Mouse (Mus musculus): ENCODE measurements around the gene Gm37240. TPM values are rescaled to one million over a fixed set of nuclear protein-coding genes. Genes with fewer than 3 reads are reported as not detected.

The Gm37240 gene
- polyA plus RNA-seq, 1 experiment = 1.9 TPM

DNA sequence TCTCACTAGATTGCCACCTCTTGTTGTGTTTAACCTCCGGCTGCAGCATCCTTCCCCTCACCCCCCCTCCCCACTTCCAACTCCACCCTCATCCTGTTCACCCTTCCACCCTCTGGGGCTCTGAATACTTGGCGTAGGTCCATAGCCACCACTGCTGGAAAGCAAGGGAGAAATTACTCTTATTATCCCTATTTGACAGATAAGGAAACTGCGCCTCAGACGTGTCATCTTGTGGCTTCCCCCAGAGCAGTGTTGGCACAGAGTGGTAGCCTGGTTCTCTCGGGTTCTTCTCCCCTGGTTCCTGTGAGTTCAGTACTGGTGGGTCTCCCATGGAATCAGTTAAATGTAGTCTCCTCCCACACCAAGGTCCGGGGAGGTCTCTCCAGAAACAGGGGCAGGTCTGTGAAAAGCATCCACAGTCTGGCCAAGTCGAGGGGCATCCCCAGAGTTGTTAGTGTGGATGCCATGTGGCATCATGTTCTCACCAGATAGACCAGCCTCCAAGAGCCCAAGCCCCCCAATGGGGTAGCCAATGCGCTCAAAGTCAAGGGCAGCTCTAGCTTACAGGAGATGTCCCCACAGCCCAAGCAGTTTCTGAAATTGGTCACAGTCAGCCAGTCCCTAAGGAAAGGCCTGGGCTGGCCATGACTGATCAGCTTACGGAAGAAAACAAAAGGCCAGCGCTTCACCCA, 1419.8 kb downstream of the Gm37240 start:
- Histone ChIP-seq H3K4me3 (ENCODE audit: insufficient read depth, low read length) (no peak overlapping the region), H3K4me1 (ENCODE audit: control insufficient read depth, insufficient read depth, low read length) (peaks cover 5% of the 10 kb centered on the region), H3K27ac (ENCODE audit: insufficient read depth, low read length) (no peak overlapping the region)
- no peak for TF ChIP-seq POLR2A (IDR thresholded peaks at IDR 0.05; ENCODE audit: low read depth, low read length)

GRCm38 (mm10) chr3:84465822-84466500, 1421.4 kb downstream of the Gm37240 start:
- Histone ChIP-seq H3K4me3 (ENCODE audit: insufficient read depth, low read length) (no peak overlapping the region), H3K4me1 (ENCODE audit: control insufficient read depth, insufficient read depth, low read length) (peaks cover 11% of the 10 kb centered on the region), H3K27ac (ENCODE audit: insufficient read depth, low read length) (no peak overlapping the region)
- no peak for TF ChIP-seq POLR2A (IDR thresholded peaks at IDR 0.05; ENCODE audit: low read depth, low read length)
- no peak for TF ChIP-seq CTCF (IDR thresholded peaks at IDR 0.05; ENCODE audit: borderline replicate concordance, insufficient read depth, low read length)

GRCm38 (mm10) chr3:84461687-84462086, 1425.6 kb downstream of the Gm37240 start:
- no peak overlapping the region for H3K27ac ChIP-seq (ENCODE audit: insufficient read depth, low read length)
- no peak overlapping the region for H3K4me3 ChIP-seq (ENCODE audit: insufficient read depth, low read length)
- peaks cover 6% of the 10 kb centered on the region for H3K4me1 ChIP-seq (ENCODE audit: control insufficient read depth, insufficient read depth, low read length)
- TF ChIP-seq CTCF (IDR thresholded peaks at IDR 0.05; ENCODE audit: borderline replicate concordance, insufficient read depth, low read length) (no peak), POLR2A (IDR thresholded peaks at IDR 0.05; ENCODE audit: low read depth, low read length) (no peak)

- Histone ChIP-seq H3K4me1 (ENCODE audit: control insufficient read depth, insufficient read depth, low read length) (peaks cover 6% of the 10 kb centered on the region), H3K27ac (ENCODE audit: insufficient read depth, low read length) (no peak overlapping the region), H3K4me3 (ENCODE audit: insufficient read depth, low read length) (no peak overlapping the region)
- TF ChIP-seq CTCF (IDR thresholded peaks at IDR 0.05; ENCODE audit: borderline replicate concordance, insufficient read depth, low read length) (no peak), POLR2A (IDR thresholded peaks at IDR 0.05; ENCODE audit: low read depth, low read length) (no peak)
Measured at GRCm38 (mm10) chr3:84460952-84461351, 1426.4 kb downstream of the Gm37240 start.

DNA sequence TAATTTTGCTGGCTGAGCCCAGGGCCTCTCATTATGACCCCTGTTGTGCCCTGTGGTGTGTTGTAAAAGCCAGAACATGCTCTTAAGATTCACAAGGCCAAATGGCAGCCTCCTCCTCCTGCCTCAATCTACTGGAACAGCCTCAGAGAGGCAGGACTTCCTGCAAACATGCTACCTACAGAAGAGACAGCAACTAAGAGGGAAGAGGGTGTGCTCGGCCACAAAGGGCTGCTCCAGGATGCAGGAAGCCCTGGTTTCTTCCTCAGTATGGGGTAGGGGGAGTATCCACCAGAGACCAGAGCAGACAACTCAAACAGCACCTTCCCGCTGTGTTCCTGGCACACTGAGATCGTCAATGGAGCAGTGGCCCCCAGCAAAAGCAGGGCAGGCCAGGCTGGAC, 1426.8 kb downstream of the Gm37240 start:
- Histone ChIP-seq H3K4me3 (ENCODE audit: insufficient read depth, low read length) (no peak overlapping the region), H3K4me1 (ENCODE audit: control insufficient read depth, insufficient read depth, low read length) (peaks cover 6% of the 10 kb centered on the region), H3K27ac (ENCODE audit: insufficient read depth, low read length) (no peak overlapping the region)
- no peak for TF ChIP-seq POLR2A (IDR thresholded peaks at IDR 0.05; ENCODE audit: low read depth, low read length)
- no peak for TF ChIP-seq CTCF (IDR thresholded peaks at IDR 0.05; ENCODE audit: borderline replicate concordance, insufficient read depth, low read length)

GRCm38 (mm10) chr3:84455733-84456417, 1431.4 kb downstream of the Gm37240 start:
- no peak for TF ChIP-seq POLR2A (IDR thresholded peaks at IDR 0.05; ENCODE audit: low read depth, low read length)
- TF ChIP-seq CTCF (IDR thresholded peaks at IDR 0.05; ENCODE audit: borderline replicate concordance, insufficient read depth, low read length) = no peak
- Histone ChIP-seq H3K4me1 (ENCODE audit: control insufficient read depth, insufficient read depth, low read length) (peaks cover 2% of the 10 kb centered on the region; the same call in 1 of the 2 replicates), H3K4me3 (ENCODE audit: insufficient read depth, low read length) (no peak overlapping the region), H3K27ac (ENCODE audit: insufficient read depth, low read length) (no peak overlapping the region)

DNA sequence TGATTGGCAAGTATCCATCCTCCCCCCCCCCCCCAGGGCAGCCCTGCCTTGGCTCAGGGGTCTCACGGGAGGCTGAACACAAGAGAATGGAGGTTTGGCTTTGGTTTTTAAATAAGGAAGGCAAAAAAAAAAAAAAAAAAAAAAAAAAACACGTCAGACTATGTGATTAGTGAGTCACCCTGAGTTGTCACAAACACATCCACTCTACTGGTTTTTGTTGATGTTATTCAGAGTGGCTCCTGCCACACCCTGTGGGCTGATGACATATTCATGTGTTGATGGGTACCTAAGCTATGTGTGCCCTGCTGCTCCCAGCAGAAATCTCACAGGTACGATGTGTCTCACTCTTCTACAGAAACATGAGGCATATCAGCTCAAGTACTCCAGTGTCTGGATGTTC, 1436.7 kb downstream of the Gm37240 start:
- H3K27ac ChIP-seq (ENCODE audit: insufficient read depth, low read length) = no peak overlapping the region
- TF ChIP-seq CTCF (IDR thresholded peaks at IDR 0.05; ENCODE audit: borderline replicate concordance, insufficient read depth, low read length) (no peak), POLR2A (IDR thresholded peaks at IDR 0.05; ENCODE audit: low read depth, low read length) (no peak)

GRCm38 (mm10) chr3:84449015-84449414, 1438.3 kb downstream of the Gm37240 start:
- H3K27ac ChIP-seq (ENCODE audit: insufficient read depth, low read length) = no peak overlapping the region
- peaks cover 6% of the 10 kb centered on the region for H3K4me1 ChIP-seq (ENCODE audit: control insufficient read depth, insufficient read depth, low read length)
- no peak overlapping the region for H3K4me3 ChIP-seq (ENCODE audit: insufficient read depth, low read length)
- TF ChIP-seq CTCF (IDR thresholded peaks at IDR 0.05; ENCODE audit: borderline replicate concordance, insufficient read depth, low read length) (no peak), POLR2A (IDR thresholded peaks at IDR 0.05; ENCODE audit: low read depth, low read length) (no peak)

More for the DNA sequence above, 1436.7 kb downstream of the Gm37240 start:
- peaks cover 6% of the 10 kb centered on the region for H3K4me1 ChIP-seq (ENCODE audit: control insufficient read depth, insufficient read depth, low read length)
- no peak overlapping the region for H3K4me3 ChIP-seq (ENCODE audit: insufficient read depth, low read length)

GRCm38 (mm10) chr3:84447803-84448202, 1439.5 kb downstream of the Gm37240 start:
- Histone ChIP-seq H3K4me3 (ENCODE audit: insufficient read depth, low read length) (no peak overlapping the region), H3K4me1 (ENCODE audit: control insufficient read depth, insufficient read depth, low read length) (peaks cover 6% of the 10 kb centered on the region), H3K27ac (ENCODE audit: insufficient read depth, low read length) (no peak overlapping the region)
- TF ChIP-seq POLR2A (IDR thresholded peaks at IDR 0.05; ENCODE audit: low read depth, low read length) = no peak
- no peak for TF ChIP-seq CTCF (IDR thresholded peaks at IDR 0.05; ENCODE audit: borderline replicate concordance, insufficient read depth, low read length)

Other genes starting within 250 kb of the Gm37240 start
- 3.4 and 4.7 TPM in 2 replicates for gene Fam160a1, start 70.2 kb downstream of the Gm37240 start, polyA plus RNA-seq (2011; ENCODE audit: insufficient read length, low read depth, missing spikeins)
- gene Glt28d2, start within 50 bp of the Gm37240 start, polyA plus RNA-seq (2011; ENCODE audit: insufficient read length, low read depth, missing spikeins) = 1.0 and 1.2 TPM in 2 replicates
- 44.8 and 54.2 TPM in 2 replicates for gene Sh3d19, start 83.6 kb upstream of the Gm37240 start, polyA plus RNA-seq (2011; ENCODE audit: insufficient read length, low read depth, missing spikeins)
- gene Prss48, start 115.0 kb upstream of the Gm37240 start, polyA plus RNA-seq (2011; ENCODE audit: insufficient read length, low read depth, missing spikeins) = not detected in 2 replicates